Mouse (Mus musculus) hindbrain, embryonic 15.5 days (tissue): Measurements from ENCODE around the gene Pum2. TPM values are rescaled to one million over a fixed set of nuclear protein-coding genes. Genes with fewer than 3 reads are reported as not detected.
"Not testable (repeated sequence)": the region's sequence is repeated elsewhere in the genome, so short reads cannot be mapped to it uniquely, and the experiment has no call there.

Experiments
- ATAC-seq: fragments of 200-750 bp; cut with Nextera tagmentation; 2 replicates; pipeline ENCODE4 v1.8.0; 2017; ENCODE audit warnings: low read depth, moderate number of reproducible peaks, moderate TSS enrichment; ENCODE audit not compliant: low FRiP score
- H3K27ac ChIP-seq: fragments of 300-500 bp; sonication (generic); replicated peaks from 2 replicates; pipeline ENCODE4 v1.5.1; 2015; ENCODE audit warnings: mild to moderate bottlenecking, inconsistent platforms
- H3K27me3 ChIP-seq: fragments of 300-500 bp; sonication (generic); 2 replicates; pipeline ENCODE4 v1.6.1; 2015; ENCODE audit warnings: control low read depth, inconsistent platforms
- H3K36me3 ChIP-seq: fragments of 300-500 bp; sonication (generic); 2 replicates; pipeline ENCODE4 v1.6.1; 2015; ENCODE audit warnings: control low read depth, inconsistent platforms
- H3K4me1 ChIP-seq: fragments of 300-500 bp; sonication (generic); replicated peaks from 2 replicates; pipeline ENCODE4 v1.6.1; 2015; ENCODE audit warnings: control low read depth, inconsistent platforms
- H3K4me2 ChIP-seq: fragments of 300-500 bp; sonication (generic); 2 replicates; pipeline ENCODE4 v1.6.1; 2015; ENCODE audit warnings: moderate library complexity, mild to moderate bottlenecking, inconsistent platforms
- H3K4me3 ChIP-seq: fragments of 300-500 bp; sonication (generic); 2 replicates; pipeline ENCODE4 v1.5.1; 2015; ENCODE audit warnings: mild to moderate bottlenecking, inconsistent platforms
- H3K9ac ChIP-seq: fragments of 300-500 bp; sonication (generic); 2 replicates; pipeline ENCODE4 v1.6.1; 2015; ENCODE audit warnings: inconsistent platforms
- H3K9me3 ChIP-seq: fragments of 300-500 bp; sonication (generic); 2 replicates; pipeline ENCODE4 v1.6.1; 2016; ENCODE audit warnings: control low read depth, inconsistent platforms
- WGBS: fragments of 180-500 bp; shearing (Covaris S2); methylation state at CpG from one replicate; pipeline ENCODE4 v1.1.7; 2015; 5-methylcytosine and 5-hydroxymethylcytosine counted together
- polyA plus RNA-seq: library from polyadenylated mRNA; unstranded; fragments of >200 nt; fragmentation: Nextera tagmentation; extraction: Ambion mirVana; gene quantifications from 2 replicates; pipeline ENCODE4 v1.2.1, GENCODE M21; 2015

The Pum2 gene
- polyA plus RNA-seq = 46.8 and 46.9 TPM in 2 replicates

DNA sequence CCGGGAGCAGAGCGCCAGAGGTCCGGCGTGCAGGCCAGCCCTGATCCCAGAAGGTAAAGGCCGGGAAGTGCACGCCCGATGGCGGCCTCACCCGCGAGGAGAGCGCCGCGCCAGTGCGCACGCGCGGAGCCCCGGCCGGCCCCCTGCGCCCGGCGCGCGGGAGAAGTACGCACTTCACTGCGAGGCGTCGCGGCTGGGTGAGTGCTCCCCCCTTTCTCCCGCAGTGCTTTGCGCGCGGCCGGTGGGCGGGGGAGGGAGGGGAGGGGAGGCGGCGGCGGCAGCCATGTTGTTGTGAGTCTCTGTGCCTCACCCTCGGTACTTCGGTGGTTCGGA, at the start of gene Pum2:
Gene Pum2 (plus strand): TSS at position 161 of the 333 bp plus-strand sequence.
- Histone ChIP-seq H3K4me3 (peak within 1 kb of the TSS; percentile 93), H3K36me3 (no peaks in the 10 kb centered on the region), H3K4me2 (peak within 1 kb of the TSS; percentile 89), H3K9me3 (no peaks in the 10 kb centered on the region), H3K9ac (peak within 1 kb of the TSS; percentile 100), H3K4me1 (peaks cover 27% of the 10 kb centered on the region), H3K27ac (peak within 1 kb of the TSS; percentile 99), H3K27me3 (no peaks in the 10 kb centered on the region)
- WGBS = 0% methylated on average over 26 of the region's 41 CpGs
- peak; percentile 96 for ATAC-seq

DNA sequence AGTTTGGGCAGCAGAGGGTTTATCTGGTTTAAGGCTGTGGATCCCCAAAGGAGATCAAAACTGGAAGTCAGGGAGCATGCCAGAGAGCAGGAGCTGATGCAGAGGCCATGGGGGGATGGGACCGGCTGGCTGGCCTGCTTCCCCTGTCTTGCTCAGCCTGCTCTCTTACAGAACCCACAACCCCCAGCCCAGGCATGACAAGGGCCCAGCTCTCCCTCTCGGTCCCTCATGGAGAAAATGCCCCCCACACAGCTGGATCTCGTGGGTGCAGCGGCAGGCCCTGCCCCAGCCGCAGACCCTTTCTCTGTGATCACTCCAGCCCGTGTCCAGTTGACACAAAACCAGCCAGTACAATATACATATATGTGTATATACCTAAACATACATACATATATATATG, 44.4 kb upstream of the Pum2 start:
- H3K9ac ChIP-seq = no peak overlapping the region
- H3K27ac ChIP-seq = no peak overlapping the region
- no peak overlapping the region for H3K4me2 ChIP-seq
- ATAC-seq = no peak
- WGBS = 96% methylated on average over 6 of the region's 6 CpGs
- H3K36me3 ChIP-seq = no peaks in the 10 kb centered on the region
- no peaks in the 10 kb centered on the region for H3K27me3 ChIP-seq
- no peaks in the 10 kb centered on the region for H3K9me3 ChIP-seq
- H3K4me1 ChIP-seq = no peaks in the 10 kb centered on the region
- no peak overlapping the region for H3K4me3 ChIP-seq

DNA sequence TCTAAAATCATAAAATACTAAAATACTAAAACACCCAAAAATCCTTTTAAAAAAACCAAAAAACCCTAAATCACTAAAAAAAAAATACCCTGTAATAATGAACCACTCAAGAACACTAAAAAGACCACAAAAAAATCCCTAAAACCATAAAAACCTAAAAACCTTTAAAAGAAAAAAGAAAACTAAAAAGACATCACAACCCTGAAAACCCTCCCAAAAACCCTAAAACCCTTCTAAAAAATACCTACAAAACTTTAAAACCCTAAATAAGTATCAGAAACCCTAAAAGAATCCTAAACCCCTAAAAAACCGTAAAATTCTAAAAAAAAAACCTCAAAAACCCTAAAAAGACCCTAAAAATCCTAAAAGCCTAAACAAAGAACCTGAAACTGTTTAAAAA, 42.2 kb upstream of the Pum2 start:
- Histone ChIP-seq H3K36me3 (no peaks in the 10 kb centered on the region), H3K27me3 (no peaks in the 10 kb centered on the region), H3K4me2 (no peak overlapping the region), H3K4me1 (no peaks in the 10 kb centered on the region), H3K4me3 (no peak overlapping the region), H3K9ac (no peak overlapping the region), H3K27ac (no peak overlapping the region), H3K9me3 (no peaks in the 10 kb centered on the region)
- no peak for ATAC-seq
- WGBS = 93% methylated on average over 1 of the region's 1 CpGs

DNA sequence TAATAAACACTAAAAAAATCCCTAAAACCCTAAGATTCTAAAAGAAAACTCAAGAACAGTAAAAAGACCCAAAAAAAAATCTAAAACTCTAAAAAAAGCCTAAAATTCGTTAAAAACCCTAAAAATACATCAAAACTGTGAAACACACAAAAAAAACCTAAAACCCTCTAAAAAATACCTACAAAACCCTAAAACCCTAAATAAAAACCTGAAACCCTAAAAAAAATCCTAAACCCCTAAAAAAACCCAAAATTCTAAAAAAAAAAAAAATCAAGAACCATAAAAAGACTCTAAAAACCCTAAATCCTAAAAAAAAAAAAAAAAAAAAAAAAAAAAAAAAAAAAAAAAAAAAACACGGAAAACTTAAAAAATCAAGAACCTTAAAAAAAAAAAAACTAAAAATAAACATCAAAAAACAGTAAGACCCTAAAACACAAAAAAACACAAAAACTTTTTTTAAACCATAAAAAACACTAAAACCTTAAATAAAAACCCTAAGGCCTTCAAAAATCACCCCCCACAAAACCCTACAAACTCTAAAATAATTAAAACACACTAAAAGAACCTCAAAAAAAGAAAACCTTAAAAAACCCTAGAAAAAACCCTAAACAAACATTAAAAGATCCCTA, 41.1 kb upstream of the Pum2 start:
- 92% methylated on average over 2 of the region's 2 CpGs for WGBS
- Histone ChIP-seq H3K4me1 (no peaks in the 10 kb centered on the region), H3K9me3 (no peaks in the 10 kb centered on the region), H3K27ac (no peak overlapping the region), H3K9ac (no peak overlapping the region), H3K27me3 (no peaks in the 10 kb centered on the region), H3K4me2 (no peak overlapping the region), H3K36me3 (no peaks in the 10 kb centered on the region), H3K4me3 (no peak overlapping the region)
- no peak for ATAC-seq

- Histone ChIP-seq H3K9ac (no peak overlapping the region), H3K4me1 (no peaks in the 10 kb centered on the region), H3K9me3 (no peaks in the 10 kb centered on the region), H3K4me3 (no peak overlapping the region), H3K4me2 (no peak overlapping the region), H3K27me3 (no peaks in the 10 kb centered on the region), H3K27ac (no peak overlapping the region), H3K36me3 (no peaks in the 10 kb centered on the region)
- no peak for ATAC-seq
- WGBS = 98% methylated on average over 1 of the region's 1 CpGs
Measured at GRCm38 (mm10) chr12:8634306-8634705, 39.6 kb upstream of the Pum2 start.

DNA sequence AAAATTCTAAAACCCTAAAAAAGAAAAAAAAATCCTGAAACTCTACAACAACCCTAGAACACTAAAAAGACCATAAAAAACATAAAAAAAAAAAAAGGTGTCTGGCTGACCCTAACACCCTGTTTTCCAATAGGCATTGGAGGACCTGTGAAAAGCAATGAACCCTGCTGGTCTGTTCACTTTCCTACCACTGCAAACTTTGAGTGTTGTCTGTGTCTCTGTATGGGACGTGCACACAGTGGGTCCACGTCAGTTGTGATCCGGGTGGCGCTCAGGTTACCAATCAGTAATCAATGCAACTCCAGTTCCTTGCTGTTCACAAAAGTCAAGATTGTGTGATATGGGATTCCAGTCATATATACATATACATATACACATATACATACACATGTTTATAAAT, 38.4 kb upstream of the Pum2 start:
- no peaks in the 10 kb centered on the region for H3K27me3 ChIP-seq
- no peak overlapping the region for H3K4me2 ChIP-seq
- no peak overlapping the region for H3K4me3 ChIP-seq
- no peaks in the 10 kb centered on the region for H3K9me3 ChIP-seq
- H3K9ac ChIP-seq = no peak overlapping the region
- no peaks in the 10 kb centered on the region for H3K36me3 ChIP-seq
- no peak for ATAC-seq
- H3K4me1 ChIP-seq = peaks cover 4% of the 10 kb centered on the region; the same call in 1 of the 2 replicates
- no peak overlapping the region for H3K27ac ChIP-seq
- WGBS = 97% methylated on average over 4 of the region's 4 CpGs

DNA sequence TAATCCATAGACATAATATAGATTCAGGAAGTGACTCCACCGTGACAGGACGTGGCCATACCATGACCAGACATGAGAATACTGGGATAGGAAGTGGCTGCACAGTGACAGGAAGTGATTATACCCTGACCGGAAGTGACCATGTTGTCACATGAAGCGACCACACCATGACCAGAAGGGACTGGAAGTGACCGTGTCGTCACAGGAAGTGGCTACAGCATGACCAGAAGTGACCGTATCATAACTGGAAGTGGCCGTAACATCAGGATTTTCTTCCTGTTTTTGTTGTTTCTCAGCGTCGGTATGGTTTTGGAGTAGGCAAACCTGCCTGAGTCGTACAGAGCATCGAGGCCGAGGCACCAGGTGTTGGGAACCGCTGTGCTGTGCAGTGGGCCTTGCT, 37.0 kb upstream of the Pum2 start:
- Histone ChIP-seq H3K36me3 (no peaks in the 10 kb centered on the region), H3K9me3 (no peaks in the 10 kb centered on the region), H3K27me3 (no peaks in the 10 kb centered on the region), H3K4me1 (peaks cover 7% of the 10 kb centered on the region; the same call in 1 of the 2 replicates), H3K9ac (no peak overlapping the region), H3K4me2 (no peak overlapping the region), H3K4me3 (no peak overlapping the region), H3K27ac (no peak overlapping the region)
- ATAC-seq = no peak
- 95% methylated on average over 14 of the region's 14 CpGs for whole genome bisulfite sequencing

DNA sequence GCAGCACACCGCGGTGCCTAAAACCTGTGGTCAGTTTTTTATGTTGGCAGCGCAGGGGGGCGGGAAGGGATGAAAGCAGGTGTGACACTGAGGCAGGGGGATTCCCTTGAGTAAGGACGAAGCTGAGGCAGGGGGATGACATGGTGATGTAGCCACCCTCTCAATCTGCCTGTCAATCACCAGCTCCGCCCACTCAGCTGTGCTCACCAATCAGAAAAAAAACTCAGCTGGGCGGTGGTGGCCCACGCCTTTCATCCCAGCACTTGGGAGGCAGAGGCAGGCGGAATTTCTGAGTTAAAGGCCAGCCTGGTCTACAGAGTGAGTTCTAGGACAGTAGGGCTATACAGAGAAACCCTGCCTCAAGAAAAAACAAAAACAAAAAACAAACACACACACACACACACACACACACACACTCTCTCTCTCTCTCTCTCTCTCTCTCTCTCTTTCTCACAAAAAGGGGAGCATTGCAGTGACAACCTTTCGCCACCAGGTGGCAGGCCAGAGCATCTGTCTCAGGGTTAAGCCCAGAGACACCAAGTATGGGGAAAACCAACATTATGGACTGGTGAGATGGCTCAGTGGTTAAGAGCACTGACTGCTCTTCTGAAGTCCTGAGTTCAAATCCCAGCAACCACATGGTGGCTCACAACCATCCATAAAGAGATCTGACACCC, 35.4 kb upstream of the Pum2 start:
- not testable (repeated sequence) for H3K4me3 ChIP-seq, H3K36me3 ChIP-seq, H3K4me2 ChIP-seq, H3K9ac ChIP-seq, H3K4me1 ChIP-seq, ATAC-seq, H3K27ac ChIP-seq, H3K27me3 ChIP-seq, H3K9me3 ChIP-seq
- 70% methylated on average over 10 of the region's 10 CpGs for WGBS

DNA sequence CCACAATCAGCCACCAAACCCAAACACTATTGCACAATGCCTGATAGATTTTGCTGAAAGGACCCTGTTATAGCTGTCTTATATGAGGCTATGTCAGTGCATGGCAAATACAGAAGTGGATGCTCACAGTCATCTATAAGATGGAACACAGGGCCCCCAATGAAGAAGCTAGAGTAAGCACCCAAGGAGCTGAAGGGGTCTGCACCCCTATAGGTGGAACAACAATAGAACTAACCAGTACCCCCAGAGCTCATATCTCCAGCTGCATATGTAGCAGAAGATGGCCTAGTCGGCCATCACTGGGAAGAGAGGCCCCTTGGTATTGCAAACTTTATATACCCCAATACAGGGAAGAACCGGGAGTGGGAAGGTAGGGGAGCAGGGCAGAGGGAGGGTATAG, 33.7 kb upstream of the Pum2 start:
- WGBS = 4% methylated on average over 2 of the region's 2 CpGs
- not testable (repeated sequence) for ATAC-seq
- peak overlapping the region; percentile 99 for H3K4me3 ChIP-seq

GRCm38 (mm10) chr12:8640711-8641424, 33.1 kb upstream of the Pum2 start:
- under 1% methylated on average over 46 of the region's 47 CpGs for WGBS
- H3K4me1 ChIP-seq = peaks cover 7% of the 10 kb centered on the region; the same call in 1 of the 2 replicates
- peak; percentile 99 for ATAC-seq
- H3K4me2 ChIP-seq = peak overlapping the region; percentile 68
- H3K4me3 ChIP-seq = peak overlapping the region; percentile 99
- H3K9ac ChIP-seq = peak overlapping the region; percentile 100
- H3K9me3 ChIP-seq = no peaks in the 10 kb centered on the region
- H3K27ac ChIP-seq = peak overlapping the region; percentile 100
- no peaks in the 10 kb centered on the region for H3K27me3 ChIP-seq
- no peaks in the 10 kb centered on the region for H3K36me3 ChIP-seq

More for the DNA sequence above, 33.7 kb upstream of the Pum2 start:
- H3K4me1 ChIP-seq, H3K36me3 ChIP-seq, H3K9me3 ChIP-seq, H3K27me3 ChIP-seq: not testable (repeated sequence)
- peak overlapping the region; percentile 51 for H3K9ac ChIP-seq
- peak overlapping the region; percentile 30; the same call in 1 of the 2 replicates for H3K27ac ChIP-seq
- peak overlapping the region; percentile 67 for H3K4me2 ChIP-seq

- no peaks in the 10 kb centered on the region for H3K27me3 ChIP-seq
- H3K9ac ChIP-seq = peak overlapping the region; percentile 100
- H3K27ac ChIP-seq = peak overlapping the region; percentile 100
- peak overlapping the region; percentile 68 for H3K4me2 ChIP-seq
- peaks cover 7% of the 10 kb centered on the region; the same call in 1 of the 2 replicates for H3K4me1 ChIP-seq
- peak overlapping the region; percentile 99 for H3K4me3 ChIP-seq
- peak; percentile 57 for ATAC-seq
- H3K9me3 ChIP-seq = no peaks in the 10 kb centered on the region
- H3K36me3 ChIP-seq = no peaks in the 10 kb centered on the region
- WGBS = 2% methylated on average over 10 of the region's 10 CpGs
Measured at GRCm38 (mm10) chr12:8641425-8641735, 32.6 kb upstream of the Pum2 start.

GRCm38 (mm10) chr12:8648211-8648610, 25.7 kb upstream of the Pum2 start:
- H3K4me2 ChIP-seq, H3K36me3 ChIP-seq, H3K4me3 ChIP-seq, H3K27me3 ChIP-seq, H3K9ac ChIP-seq, H3K4me1 ChIP-seq, H3K9me3 ChIP-seq, H3K27ac ChIP-seq, ATAC-seq: not testable (repeated sequence)
- WGBS = 73% methylated on average over 8 of the region's 8 CpGs
